ENCODE assay signal across 15 mouse cellular contexts in the genomic region with DNA sequence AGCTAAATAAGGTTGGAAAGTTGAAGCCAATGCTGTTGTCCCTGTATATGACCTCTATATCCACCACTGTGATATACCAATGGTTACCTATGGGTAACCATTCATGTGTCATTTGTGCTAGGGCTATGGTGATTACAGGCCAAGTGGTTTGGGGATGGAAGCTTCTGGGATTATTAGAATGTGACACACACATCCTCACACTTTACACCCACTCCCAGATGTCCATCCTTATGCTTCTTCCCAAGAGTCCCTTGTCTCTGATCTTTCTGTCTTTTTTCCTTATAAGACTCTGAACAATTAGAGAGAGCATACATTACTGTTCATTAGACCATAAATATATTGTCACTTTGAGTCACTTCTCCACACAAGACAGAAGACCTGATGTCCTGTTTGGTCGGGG.
"Had no signal": no experiment of that assay in that cellular context is flagged by ENCODE, and none has a peak within 500 bp of the region (broad histone marks: within the 10 kb centered on the region; RNA-seq: fewer than 3 reads in every experiment).

No protein-coding gene starts in this region.

- DNase-seq: lung, adult 18-20 months; lung, embryonic 14.5 days; lung, postnatal 10 days; right cerebral cortex, postnatal 14 days; thymus, adult 2 months; thymus, postnatal 25 days; thymus, postnatal 4 days had no signal

- H3K27me3 ChIP-seq: megakaryocyte, embryonic 14.5 days; midbrain, embryonic 13.5 days; midbrain, embryonic 15.5 days; neural tube, embryonic 12.5 days; stomach, embryonic 15.5 days had no signal

- H3K36me3 ChIP-seq: midbrain, embryonic 13.5 days; neural tube, embryonic 12.5 days; stomach, embryonic 15.5 days had no signal

- H3K4me3 ChIP-seq: megakaryocyte, embryonic 14.5 days; midbrain, embryonic 13.5 days; midbrain, embryonic 15.5 days; neural tube, embryonic 12.5 days; stomach, embryonic 15.5 days had no signal

- H3K9me3 ChIP-seq: megakaryocyte, embryonic 14.5 days; midbrain, embryonic 13.5 days; midbrain, embryonic 15.5 days; neural tube, embryonic 12.5 days; stomach, embryonic 15.5 days had no signal

- H3K27ac ChIP-seq: liver, embryonic 14.5 days; macrophage; midbrain, embryonic 13.5 days; midbrain, embryonic 15.5 days; neural tube, embryonic 12.5 days; stomach, embryonic 15.5 days; stomach, postnatal 0 days had no signal

- H3K4me1 ChIP-seq: midbrain, embryonic 13.5 days; midbrain, embryonic 15.5 days; neural tube, embryonic 12.5 days; stomach, embryonic 15.5 days had no signal

- H3K9ac ChIP-seq: liver, embryonic 14.5 days; lung, embryonic 14.5 days; midbrain, embryonic 13.5 days; midbrain, embryonic 15.5 days; neural tube, embryonic 12.5 days; stomach, embryonic 15.5 days had no signal
